Mouse (Mus musculus): ENCODE data around the gene Oxtr.

Gene Oxtr

DNA sequence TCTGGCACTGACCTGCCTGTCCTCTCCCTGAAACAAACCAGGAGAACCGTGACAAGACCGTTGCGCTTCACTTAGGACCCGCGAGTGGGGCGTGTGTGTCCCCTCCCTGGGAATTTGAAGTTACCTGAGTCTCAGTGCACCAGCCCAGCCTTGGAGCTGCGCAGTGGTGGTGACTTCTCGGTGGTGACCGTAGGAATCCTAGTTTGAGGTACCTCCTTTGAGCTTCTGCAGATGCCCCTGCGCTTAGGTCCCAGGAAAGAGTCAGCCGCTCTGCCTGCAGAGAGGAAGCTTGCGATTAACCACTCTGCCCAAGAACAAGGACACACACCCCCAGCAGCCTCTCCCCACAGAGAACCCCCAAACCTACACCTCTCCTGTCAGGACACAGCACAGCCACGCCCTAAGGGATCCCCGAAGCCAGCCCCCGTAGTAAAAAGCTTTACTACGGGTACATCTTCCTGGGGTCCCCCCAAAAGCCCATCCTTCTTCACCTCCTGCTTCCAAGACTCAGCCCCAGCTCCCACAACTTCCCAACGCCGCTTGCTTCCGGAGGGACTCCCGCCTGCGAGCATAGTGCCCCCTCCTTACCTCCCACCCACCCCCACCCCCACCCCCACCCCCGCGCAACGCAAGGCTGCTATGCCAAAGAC, at the start of gene Oxtr:
Gene Oxtr, minus strand, starts transcription at position 34 of the 650 bp plus-strand sequence.
- no peaks in the 10 kb centered on the region for H3K27me3 ChIP-seq (ENCODE audit: control insufficient read depth, insufficient read depth, low read length, poor library complexity, severe bottlenecking)
- no peak for DNase-seq (ENCODE audit: low read depth, low spot score)
- no peaks in the 10 kb centered on the region for H3K36me3 ChIP-seq (ENCODE audit: control insufficient read depth, insufficient read depth, low read length, poor library complexity, severe bottlenecking)

GRCm38 (mm10) chr6:112525434-112525833, 35.7 kb upstream of the Oxtr start:
- Histone ChIP-seq H3K36me3 (ENCODE audit: control insufficient read depth, insufficient read depth, low read length, poor library complexity, severe bottlenecking) (no peaks in the 10 kb centered on the region), H3K27me3 (ENCODE audit: control insufficient read depth, insufficient read depth, low read length, poor library complexity, severe bottlenecking) (no peaks in the 10 kb centered on the region)
- DNase-seq (ENCODE audit: low read depth, low spot score), result no peak

- H3K27me3 ChIP-seq (ENCODE audit: control insufficient read depth, insufficient read depth, low read length, poor library complexity, severe bottlenecking), result no peaks in the 10 kb centered on the region
- H3K36me3 ChIP-seq (ENCODE audit: control insufficient read depth, insufficient read depth, low read length, poor library complexity, severe bottlenecking), result no peaks in the 10 kb centered on the region
- no peak for DNase-seq (ENCODE audit: low read depth, low spot score)
Measured at GRCm38 (mm10) chr6:112524459-112524858, 34.7 kb upstream of the Oxtr start.

DNA sequence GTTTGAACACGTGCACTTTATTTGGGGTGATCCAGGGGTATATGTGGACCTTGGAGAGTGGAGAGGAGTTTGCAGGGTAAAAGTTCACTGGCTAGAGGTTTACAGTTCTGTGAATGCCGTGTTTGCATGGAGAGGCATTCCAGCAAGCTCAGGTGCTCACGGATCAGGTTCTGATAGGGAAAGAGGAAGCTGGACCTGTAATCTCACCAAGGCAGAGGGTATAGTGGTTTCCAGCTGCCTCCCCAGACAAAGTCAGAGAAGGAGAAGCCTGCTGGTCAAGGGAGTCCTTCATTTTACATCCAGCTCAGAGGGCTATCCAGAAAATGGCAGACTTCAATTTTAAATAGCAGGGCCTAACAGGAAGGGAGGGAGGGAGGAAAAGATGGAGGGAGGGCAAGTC, 28.2 kb upstream of the Oxtr start:
- H3K36me3 ChIP-seq (ENCODE audit: control insufficient read depth, insufficient read depth, low read length, poor library complexity, severe bottlenecking), result no peaks in the 10 kb centered on the region
- DNase-seq (ENCODE audit: low read depth, low spot score), result no peak
- H3K27me3 ChIP-seq (ENCODE audit: control insufficient read depth, insufficient read depth, low read length, poor library complexity, severe bottlenecking), result no peaks in the 10 kb centered on the region

GRCm38 (mm10) chr6:112517572-112517971, 27.8 kb upstream of the Oxtr start:
- no peaks in the 10 kb centered on the region for H3K36me3 ChIP-seq (ENCODE audit: control insufficient read depth, insufficient read depth, low read length, poor library complexity, severe bottlenecking)
- DNase-seq (ENCODE audit: low read depth, low spot score), result no peak
- H3K27me3 ChIP-seq (ENCODE audit: control insufficient read depth, insufficient read depth, low read length, poor library complexity, severe bottlenecking), result no peaks in the 10 kb centered on the region

DNA sequence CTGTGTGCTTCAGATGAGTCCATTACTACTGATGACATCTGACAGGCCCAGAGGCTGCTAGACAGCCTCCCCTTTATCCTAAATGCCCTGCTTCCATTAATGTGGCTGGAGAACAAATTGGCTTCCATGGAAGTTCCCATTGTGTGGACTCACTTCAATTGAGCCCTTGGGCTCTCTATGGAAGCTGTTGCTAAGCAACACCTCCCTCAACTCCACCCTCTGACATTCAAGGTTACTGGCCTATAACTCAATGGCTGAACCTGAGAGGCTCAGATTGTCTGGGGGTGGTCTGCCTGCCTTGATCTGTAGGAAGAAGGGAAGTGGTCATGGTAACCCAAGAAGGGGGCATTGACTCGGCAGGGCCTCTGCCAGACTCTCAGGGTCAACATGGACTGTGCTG, 26.8 kb upstream of the Oxtr start:
- DNase-seq (ENCODE audit: low read depth, low spot score), result no peak
- Histone ChIP-seq H3K27me3 (ENCODE audit: control insufficient read depth, insufficient read depth, low read length, poor library complexity, severe bottlenecking) (no peaks in the 10 kb centered on the region), H3K36me3 (ENCODE audit: control insufficient read depth, insufficient read depth, low read length, poor library complexity, severe bottlenecking) (no peaks in the 10 kb centered on the region)

- H3K27me3 ChIP-seq (ENCODE audit: control insufficient read depth, insufficient read depth, low read length, poor library complexity, severe bottlenecking), result no peaks in the 10 kb centered on the region
- H3K36me3 ChIP-seq (ENCODE audit: control insufficient read depth, insufficient read depth, low read length, poor library complexity, severe bottlenecking), result no peaks in the 10 kb centered on the region
- DNase-seq (ENCODE audit: low read depth, low spot score), result no peak
Measured at GRCm38 (mm10) chr6:112514591-112514990, 24.8 kb upstream of the Oxtr start.

DNA sequence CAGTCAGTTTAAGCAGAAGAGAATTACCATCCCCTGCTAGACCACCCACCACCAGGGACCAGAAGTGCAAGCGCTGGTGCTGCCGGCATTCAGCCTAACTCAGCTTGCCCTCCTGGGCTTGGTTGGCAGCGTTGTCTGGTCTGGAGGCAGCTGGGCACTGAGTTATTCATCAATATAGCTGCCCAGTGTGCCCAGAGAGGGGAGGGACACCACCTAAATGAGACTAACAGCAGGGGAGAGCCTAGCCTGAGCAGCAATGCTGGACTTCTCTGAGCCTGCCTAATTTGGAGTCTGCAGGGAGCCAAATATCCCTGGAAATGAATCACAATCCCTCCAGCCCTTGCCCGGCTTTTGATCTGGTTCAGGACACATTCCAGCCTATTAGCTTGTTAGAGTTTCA, 20.6 kb upstream of the Oxtr start:
- no peak for DNase-seq (ENCODE audit: low read depth, low spot score)
- Histone ChIP-seq H3K36me3 (ENCODE audit: control insufficient read depth, insufficient read depth, low read length, poor library complexity, severe bottlenecking) (no peaks in the 10 kb centered on the region), H3K27me3 (ENCODE audit: control insufficient read depth, insufficient read depth, low read length, poor library complexity, severe bottlenecking) (no peaks in the 10 kb centered on the region)

DNA sequence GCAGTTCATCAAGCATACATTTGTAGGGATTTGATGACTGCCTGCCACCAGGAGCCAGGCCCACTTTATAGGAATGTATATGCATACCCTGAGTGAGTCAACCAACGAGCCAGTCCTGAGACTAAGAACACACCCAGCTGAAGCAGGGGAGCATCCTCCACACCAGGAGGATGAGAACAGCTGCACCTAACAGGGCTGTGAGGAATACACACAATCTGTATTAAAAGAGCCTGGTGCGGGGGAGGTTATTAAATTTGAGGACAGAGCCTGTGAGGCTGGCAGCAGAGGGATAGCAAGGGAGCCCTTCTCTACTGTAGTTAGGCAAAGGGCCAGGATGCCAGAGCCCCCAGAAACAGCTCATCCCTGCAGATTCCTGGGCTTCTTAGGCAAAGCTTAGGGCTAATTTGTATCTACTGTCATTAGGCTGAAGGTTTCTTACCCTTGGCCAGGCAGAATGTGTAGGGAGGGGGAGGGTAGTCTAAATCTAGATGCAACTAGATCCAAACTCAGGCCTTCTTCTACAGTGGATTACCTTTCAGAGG, 19.9 kb upstream of the Oxtr start:
- no peaks in the 10 kb centered on the region for H3K36me3 ChIP-seq (ENCODE audit: control insufficient read depth, insufficient read depth, low read length, poor library complexity, severe bottlenecking)
- no peak for DNase-seq (ENCODE audit: low read depth, low spot score)
- no peaks in the 10 kb centered on the region for H3K27me3 ChIP-seq (ENCODE audit: control insufficient read depth, insufficient read depth, low read length, poor library complexity, severe bottlenecking)

- no peaks in the 10 kb centered on the region for H3K27me3 ChIP-seq (ENCODE audit: control insufficient read depth, insufficient read depth, low read length, poor library complexity, severe bottlenecking)
- DNase-seq (ENCODE audit: low read depth, low spot score), result no peak
- no peaks in the 10 kb centered on the region for H3K36me3 ChIP-seq (ENCODE audit: control insufficient read depth, insufficient read depth, low read length, poor library complexity, severe bottlenecking)
Measured at GRCm38 (mm10) chr6:112507617-112508016, 17.9 kb upstream of the Oxtr start.

- Histone ChIP-seq H3K27me3 (ENCODE audit: control insufficient read depth, insufficient read depth, low read length, poor library complexity, severe bottlenecking) (no peaks in the 10 kb centered on the region), H3K36me3 (ENCODE audit: control insufficient read depth, insufficient read depth, low read length, poor library complexity, severe bottlenecking) (no peaks in the 10 kb centered on the region)
- DNase-seq (ENCODE audit: low read depth, low spot score), result no peak
Measured at GRCm38 (mm10) chr6:112501156-112501555, 11.4 kb upstream of the Oxtr start.

GRCm38 (mm10) chr6:112499456-112499855, 9.7 kb upstream of the Oxtr start:
- Histone ChIP-seq H3K36me3 (ENCODE audit: control insufficient read depth, insufficient read depth, low read length, poor library complexity, severe bottlenecking) (no peaks in the 10 kb centered on the region), H3K27me3 (ENCODE audit: control insufficient read depth, insufficient read depth, low read length, poor library complexity, severe bottlenecking) (no peaks in the 10 kb centered on the region)
- no peak for DNase-seq (ENCODE audit: low read depth, low spot score)

- DNase-seq (ENCODE audit: low read depth, low spot score), result no peak
- H3K36me3 ChIP-seq (ENCODE audit: control insufficient read depth, insufficient read depth, low read length, poor library complexity, severe bottlenecking), result no peaks in the 10 kb centered on the region
- no peaks in the 10 kb centered on the region for H3K27me3 ChIP-seq (ENCODE audit: control insufficient read depth, insufficient read depth, low read length, poor library complexity, severe bottlenecking)
Measured at GRCm38 (mm10) chr6:112498716-112499115, 9.0 kb upstream of the Oxtr start.

- no peaks in the 10 kb centered on the region for H3K27me3 ChIP-seq (ENCODE audit: control insufficient read depth, insufficient read depth, low read length, poor library complexity, severe bottlenecking)
- no peak for DNase-seq (ENCODE audit: low read depth, low spot score)
- H3K36me3 ChIP-seq (ENCODE audit: control insufficient read depth, insufficient read depth, low read length, poor library complexity, severe bottlenecking), result no peaks in the 10 kb centered on the region
Measured at GRCm38 (mm10) chr6:112497456-112497855, 7.7 kb upstream of the Oxtr start.

DNA sequence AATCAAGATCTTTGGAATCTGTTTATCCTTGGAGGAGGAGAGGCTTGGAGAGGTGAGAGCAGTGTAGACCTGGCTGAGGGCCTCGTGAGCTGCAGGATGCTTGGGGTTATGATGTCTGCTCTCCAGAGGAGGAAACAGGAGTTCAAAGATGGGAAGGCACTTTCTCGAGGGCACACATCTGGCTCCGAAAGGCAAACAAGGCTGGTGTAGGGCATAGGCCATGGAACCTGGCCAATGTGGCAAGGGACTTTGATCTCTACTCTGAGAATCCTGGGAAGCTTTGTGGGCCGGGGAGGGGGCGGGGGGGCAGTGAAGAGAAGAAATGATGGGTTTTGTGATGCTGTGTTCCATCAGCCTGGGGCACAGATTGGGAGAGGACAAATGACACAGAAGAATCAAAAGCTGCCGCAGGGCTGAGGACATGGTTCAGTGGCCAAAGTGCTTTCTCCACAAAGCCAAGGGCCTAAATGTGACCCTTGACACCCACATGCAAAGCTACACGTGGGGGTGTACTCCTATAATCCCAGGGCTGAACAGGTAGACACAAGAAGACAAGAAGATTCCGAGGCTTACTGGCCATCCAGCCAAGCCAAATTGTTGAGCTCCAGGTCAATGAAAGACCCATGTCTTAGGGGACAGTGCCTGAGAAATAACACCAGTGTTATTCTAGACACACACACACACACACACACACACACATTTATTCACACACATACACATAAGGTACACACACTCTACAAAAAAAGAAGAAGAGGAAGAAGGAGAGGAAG, 6.7 kb upstream of the Oxtr start:
- no peaks in the 10 kb centered on the region for H3K36me3 ChIP-seq (ENCODE audit: control insufficient read depth, insufficient read depth, low read length, poor library complexity, severe bottlenecking)
- DNase-seq (ENCODE audit: low read depth, low spot score), result no peak
- H3K27me3 ChIP-seq (ENCODE audit: control insufficient read depth, insufficient read depth, low read length, poor library complexity, severe bottlenecking), result no peaks in the 10 kb centered on the region

Measured in splenic B cell, adult 2 months (primary cell).